ENCODE assay signal across 9 mouse cellular contexts in genomic region chr2:50069571-50070295, GRCm38 (mm10). TPM values are rescaled to one million over a fixed set of nuclear protein-coding genes. Genes with fewer than 3 reads are reported as not detected.
DNase-seq lines count a peak whose midpoint lies in the region; ATAC-seq and TF ChIP-seq lines count a peak whose summit lies in the region.
"Had no signal": no experiment of that assay in that cellular context is flagged by ENCODE, and none has a peak within 500 bp of the region (broad histone marks: within the 10 kb centered on the region; RNA-seq: fewer than 3 reads in every experiment).

No protein-coding gene starts in this region.

- no peaks in the 10 kb centered on the region for H3K27me3 ChIP-seq in cerebellum, adult 2 months (ENCODE audit: control insufficient read depth, insufficient read depth, low read length)

- 39% methylated on average over 13 of the region's 13 CpGs for WGBS in cerebellum, adult 2 months

- H3K4me3 ChIP-seq in cerebellum, adult 2 months (replicated peaks; ENCODE audit: insufficient read depth, low read depth, low read length) = no peak overlapping the region
- H3K4me3 ChIP-seq: heart, embryonic 15.5 days had no signal

- intact Hi-C loops in left cerebral cortex, postnatal 4 days (cut with DNase I) = loop anchor here (5.0 to 10.0 kb wide), 2 partner anchors 198 to 285 kb away; partner anchors contain the start of gene Lypd6b

- TF ChIP-seq POLR2A in cerebellum, adult 2 months (IDR thresholded peaks at IDR 0.05; ENCODE audit: borderline replicate concordance, insufficient read depth, low read length) = no peak

- TF ChIP-seq CTCF in cerebellum, adult 2 months (IDR thresholded peaks at IDR 0.05; ENCODE audit: borderline replicate concordance, insufficient read depth, low read depth, low read length) = no peak

- ATAC-seq in erythroblast, adult 5-6 weeks (replicated peaks; ENCODE audit: low FRiP score, poor library complexity, severe bottlenecking) = no peak

- no peak overlapping the region for H3K27ac ChIP-seq in cerebellum, adult 2 months (ENCODE audit: insufficient read depth, low read length)
- H3K27ac ChIP-seq: heart, embryonic 15.5 days had no signal

- DNase-seq in cerebellum, postnatal 14 days = peak; percentile 21 to 40
- no peak for DNase-seq in cerebellum, adult 2 months
- DNase-seq in left cerebral cortex, postnatal 4 days = peak; percentile 21
- DNase-seq in left cerebral cortex, adult 18-20 months (ENCODE audit: low spot score in 2 of 2) = no peak
- DNase-seq in adrenal gland, postnatal 36 days = peak; percentile 82 to 86
- peak; percentile 44 for DNase-seq in retina, embryonic 14.5 days (ENCODE audit: low spot score)
- no peak for DNase-seq in MN1 (ENCODE audit: low spot score)

- no peaks in the 10 kb centered on the region for H3K4me1 ChIP-seq in cerebellum, adult 2 months (ENCODE audit: control insufficient read depth, insufficient read depth, low read length)

RNA-seq across cellular contexts. Expression of gene Lypd6, which starts 3.5 kb away (rescaled TPM):
- 21.6 and 32.0 TPM in 2 replicates for polyA plus RNA-seq in cerebellum, adult 2 months (2012; rRNA removed)
- 10 to 100 TPM; 19.8 to 26.0 TPM for total RNA-seq in left cerebral cortex, postnatal 4 days (2021)
- total RNA-seq in left cerebral cortex, adult 18-20 months (2021) = 10 to 100 TPM; 22.2 to 22.8 TPM
- total RNA-seq in adrenal gland, postnatal 36 days (2021) = 10 to 100 TPM in 1 of 2 experiments, 1 to 10 TPM in 1; 6.9 to 24.1 TPM
- total RNA-seq in erythroblast, adult 5-6 weeks (2015; ENCODE audit: low replicate concordance) = not detected in 2 replicates
- total RNA-seq in erythroblast, adult 5-6 weeks (2017; ENCODE audit: low replicate concordance) = not detected in 2 replicates

Comparison
In these comparisons a context has a peak if more than half of its experiments do, and no peak if none do; other contexts are left out.
1. DNase-seq: peak in cerebellum, postnatal 14 days (2 of 2), left cerebral cortex, postnatal 4 days (single experiment), adrenal gland, postnatal 36 days (2 of 2) and retina, embryonic 14.5 days (single experiment); none in cerebellum, adult 2 months (0 of 2), left cerebral cortex, adult 18-20 months (0 of 2) and MN1 (single experiment).
2. RNA of gene Lypd6, which starts 3.5 kb away (total RNA-seq): 19.8 to 26.0 TPM in left cerebral cortex, postnatal 4 days, 6.9 to 24.1 TPM in adrenal gland, postnatal 36 days and 22.2 to 22.8 TPM in left cerebral cortex, adult 18-20 months; not detected in erythroblast, adult 5-6 weeks; every median in the first group is over 4 times any median in the second.